Mouse (Mus musculus): ENCODE data around the gene Slc19a1.

DNA sequence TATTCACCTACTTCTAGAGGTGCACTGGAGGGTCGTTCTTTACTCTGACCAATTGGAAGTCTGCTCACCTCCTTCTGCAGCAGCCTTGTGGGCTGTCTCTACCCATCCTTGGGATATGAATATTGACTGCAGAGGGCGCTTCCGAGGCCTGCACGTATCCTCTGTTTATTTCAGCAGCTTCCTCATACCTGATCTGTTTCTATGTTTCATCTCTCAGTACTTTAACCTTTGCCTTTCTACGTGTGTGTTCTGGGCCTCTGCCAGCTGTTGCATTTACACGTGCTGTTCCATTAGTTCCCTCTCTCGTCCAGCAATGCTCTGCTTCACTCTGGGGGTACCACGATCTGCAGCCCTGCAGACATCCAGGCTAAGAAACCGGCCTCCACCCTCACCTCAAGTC is 14.4 kb upstream of the Slc19a1 start:
- TF ChIP-seq CTCF (IDR thresholded peaks at IDR 0.05; ENCODE audit: control insufficient read depth, insufficient read depth, low read length) (no peak), POLR2A (IDR thresholded peaks at IDR 0.05; ENCODE audit: borderline replicate concordance, control insufficient read depth, low read depth, low read length) (no peak)

All from bone marrow, adult 2 months (tissue).